Mouse (Mus musculus): ENCODE measurements at regions not wholly inside any gene's neighbourhood (a gene's known extent, or its start where the extent isn't known, plus 50 kb on each side); places are given as distances from the start of the nearest gene placed in this dataset.

GRCm38 (mm10) chr8:34495974-34496373, 384.4 kb upstream of the Gm10131 start:
- H3K4me2 ChIP-seq: no peak overlapping the region
- no peaks in the 10 kb centered on the region for H3K36me3 ChIP-seq
- H3K9me3 ChIP-seq (replicated peaks): no peaks in the 10 kb centered on the region
- WGBS (ENCODE audit: insufficient replicate concordance): 65% methylated on average over 4 of the region's 4 CpGs
- no peak for ATAC-seq
- no peak overlapping the region for H3K4me3 ChIP-seq
- no peak overlapping the region for H3K27ac ChIP-seq
- H3K4me1 ChIP-seq: no peaks in the 10 kb centered on the region
- H3K27me3 ChIP-seq (replicated peaks): no peaks in the 10 kb centered on the region
- H3K9ac ChIP-seq: no peak overlapping the region

GRCm38 (mm10) chr8:34488746-34489400, 377.3 kb upstream of the Gm10131 start:
- WGBS (ENCODE audit: insufficient replicate concordance): 42% methylated on average over 7 of the region's 7 CpGs
- Histone ChIP-seq H3K9me3 (replicated peaks) (no peaks in the 10 kb centered on the region), H3K9ac (no peak overlapping the region), H3K27me3 (replicated peaks) (no peaks in the 10 kb centered on the region), H3K36me3 (no peaks in the 10 kb centered on the region), H3K4me3 (no peak overlapping the region), H3K4me1 (no peaks in the 10 kb centered on the region), H3K4me2 (no peak overlapping the region), H3K27ac (no peak overlapping the region)
- no peak for ATAC-seq

DNA sequence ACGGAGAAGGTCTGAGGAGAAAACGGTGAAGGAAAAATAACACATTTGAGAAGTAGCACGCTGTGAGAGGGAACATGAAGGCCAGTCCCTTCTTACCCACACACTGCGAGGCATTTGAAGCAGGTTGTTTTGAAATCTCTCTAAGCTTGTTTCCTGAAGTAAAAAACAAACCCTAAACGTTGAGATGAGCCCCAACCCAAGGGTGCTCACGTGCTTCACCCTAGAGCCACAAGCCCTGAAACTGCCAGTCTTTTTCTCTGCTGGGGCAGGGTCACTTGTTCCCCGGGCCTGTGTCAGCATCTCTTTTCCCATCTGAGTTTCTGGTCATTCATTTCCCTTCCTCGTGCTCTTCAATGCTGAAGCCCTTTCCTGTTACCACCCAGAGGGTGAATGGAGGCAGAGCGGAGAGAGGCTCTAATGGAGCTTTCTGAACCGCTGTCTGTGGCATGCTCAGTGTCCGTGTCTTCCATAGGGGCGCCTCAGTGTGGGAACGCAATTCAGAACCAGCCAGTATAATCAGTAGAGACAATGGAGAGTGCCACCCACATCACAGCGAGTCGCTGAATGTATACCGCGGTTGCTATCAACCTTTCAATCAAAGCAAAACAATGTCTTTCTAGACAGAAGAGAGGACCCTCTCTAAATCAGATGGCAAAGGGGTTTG, 375.0 kb upstream of the Gm10131 start:
- Histone ChIP-seq H3K9ac (no peak overlapping the region), H3K4me2 (no peak overlapping the region), H3K27me3 (replicated peaks) (no peaks in the 10 kb centered on the region), H3K27ac (no peak overlapping the region), H3K36me3 (no peaks in the 10 kb centered on the region), H3K4me3 (no peak overlapping the region), H3K9me3 (replicated peaks) (no peaks in the 10 kb centered on the region), H3K4me1 (no peaks in the 10 kb centered on the region)
- 50% methylated on average over 17 of the region's 17 CpGs for WGBS (ENCODE audit: insufficient replicate concordance)
- no peak for ATAC-seq

GRCm38 (mm10) chr8:34485905-34486304, 374.4 kb upstream of the Gm10131 start:
- Histone ChIP-seq H3K9me3 (replicated peaks) (no peaks in the 10 kb centered on the region), H3K27ac (no peak overlapping the region), H3K27me3 (replicated peaks) (no peaks in the 10 kb centered on the region), H3K36me3 (no peaks in the 10 kb centered on the region), H3K4me1 (no peaks in the 10 kb centered on the region), H3K4me3 (no peak overlapping the region), H3K9ac (no peak overlapping the region), H3K4me2 (no peak overlapping the region)
- 65% methylated on average over 9 of the region's 9 CpGs for WGBS (ENCODE audit: insufficient replicate concordance)
- no peak for ATAC-seq

DNA sequence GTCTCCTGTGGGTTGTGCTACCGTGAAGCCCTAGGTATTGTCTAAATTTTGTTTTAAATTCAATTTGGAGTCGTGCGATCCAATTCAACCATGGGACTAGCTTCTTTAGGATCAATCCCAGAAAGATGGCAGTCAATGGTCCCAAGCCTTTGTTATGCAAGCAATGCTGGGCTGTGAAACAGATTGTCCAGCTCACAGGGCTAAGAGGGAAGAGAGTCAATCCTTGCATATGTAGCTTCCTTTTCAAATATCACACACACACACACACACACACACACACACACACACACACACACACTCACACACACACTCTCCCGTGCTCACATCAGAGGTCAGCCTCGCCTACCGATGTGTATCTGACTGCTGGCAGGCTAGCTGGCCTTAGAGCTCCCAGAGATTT, 373.8 kb upstream of the Gm10131 start:
- no peak overlapping the region for H3K4me2 ChIP-seq
- WGBS (ENCODE audit: insufficient replicate concordance): 56% methylated on average over 6 of the region's 6 CpGs
- H3K27me3 ChIP-seq (replicated peaks): no peaks in the 10 kb centered on the region
- no peaks in the 10 kb centered on the region for H3K9me3 ChIP-seq (replicated peaks)
- no peak overlapping the region for H3K9ac ChIP-seq
- no peaks in the 10 kb centered on the region for H3K36me3 ChIP-seq
- no peak for ATAC-seq
- H3K27ac ChIP-seq: no peak overlapping the region
- H3K4me1 ChIP-seq: no peaks in the 10 kb centered on the region
- no peak overlapping the region for H3K4me3 ChIP-seq

DNA sequence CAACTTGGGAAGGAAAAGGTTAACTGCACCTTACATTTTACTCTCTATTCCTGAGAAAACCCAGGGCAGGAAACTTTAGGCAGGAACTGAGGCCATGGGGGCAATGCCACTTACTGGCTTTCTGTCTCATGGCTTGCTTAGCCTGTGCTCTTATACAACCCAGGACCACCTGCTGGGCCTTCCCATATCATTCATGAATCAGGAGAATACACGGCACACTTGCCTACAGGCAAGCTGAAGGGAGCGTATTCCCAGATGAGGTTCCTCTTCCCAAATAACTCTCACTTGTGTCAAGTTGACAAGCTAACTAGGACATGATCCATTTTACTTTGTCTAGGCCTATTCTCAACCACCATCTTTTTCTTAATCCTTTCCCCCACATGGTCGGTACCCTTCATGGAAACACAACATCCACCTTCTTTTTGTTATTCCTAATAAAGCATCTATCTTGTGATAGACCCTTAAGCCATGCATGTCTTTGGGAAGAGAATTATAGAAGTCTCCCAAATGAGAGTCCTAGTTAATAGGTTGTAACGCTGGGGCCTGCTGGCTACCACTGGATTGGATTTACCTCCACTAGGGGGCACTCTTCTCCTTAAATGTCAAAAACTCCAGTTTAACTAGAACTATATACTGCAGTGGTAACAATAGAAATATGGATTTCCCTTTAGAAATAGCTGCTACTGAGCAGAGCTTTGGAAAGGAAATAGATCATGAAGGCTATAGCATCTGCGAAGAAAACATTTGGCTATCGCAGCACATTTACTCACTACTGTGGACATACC, 373.2 kb upstream of the Gm10131 start:
- Histone ChIP-seq H3K4me1 (no peaks in the 10 kb centered on the region), H3K9me3 (replicated peaks) (no peaks in the 10 kb centered on the region), H3K9ac (no peak overlapping the region), H3K27ac (no peak overlapping the region), H3K4me3 (no peak overlapping the region), H3K27me3 (replicated peaks) (no peaks in the 10 kb centered on the region), H3K36me3 (no peaks in the 10 kb centered on the region), H3K4me2 (no peak overlapping the region)
- ATAC-seq: no peak
- WGBS (ENCODE audit: insufficient replicate concordance): 50% methylated on average over 6 of the region's 6 CpGs

DNA sequence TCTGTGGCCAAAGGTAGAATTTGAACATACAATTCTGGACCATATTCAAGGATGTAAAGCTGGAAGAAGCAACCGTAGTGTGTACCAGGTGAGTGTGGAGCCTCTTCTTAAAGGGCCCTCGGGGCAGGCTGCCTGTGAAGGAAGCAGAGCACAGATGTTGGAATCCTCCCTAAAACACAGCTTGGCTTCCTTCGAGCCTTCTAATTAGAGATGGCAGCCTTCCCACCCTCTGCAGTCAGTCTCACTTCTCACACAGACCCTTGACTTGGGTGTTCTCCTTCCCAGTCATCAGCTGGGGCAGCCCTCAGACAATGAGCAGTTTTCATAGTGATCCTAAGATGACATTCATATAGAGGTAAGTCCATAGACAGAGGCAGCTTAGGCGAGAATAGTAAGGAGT, 371.7 kb upstream of the Gm10131 start:
- WGBS (ENCODE audit: insufficient replicate concordance): 55% methylated on average over 4 of the region's 4 CpGs
- Histone ChIP-seq H3K9ac (no peak overlapping the region), H3K4me1 (no peaks in the 10 kb centered on the region), H3K27ac (no peak overlapping the region), H3K36me3 (no peaks in the 10 kb centered on the region), H3K4me3 (no peak overlapping the region), H3K27me3 (replicated peaks) (no peaks in the 10 kb centered on the region), H3K4me2 (no peak overlapping the region), H3K9me3 (replicated peaks) (no peaks in the 10 kb centered on the region)
- no peak for ATAC-seq

GRCm38 (mm10) chr8:34482676-34483075, 371.1 kb upstream of the Gm10131 start:
- Histone ChIP-seq H3K4me3 (no peak overlapping the region), H3K9ac (no peak overlapping the region), H3K27ac (no peak overlapping the region), H3K36me3 (no peaks in the 10 kb centered on the region), H3K4me2 (no peak overlapping the region), H3K4me1 (no peaks in the 10 kb centered on the region), H3K9me3 (replicated peaks) (no peaks in the 10 kb centered on the region), H3K27me3 (replicated peaks) (no peaks in the 10 kb centered on the region)
- WGBS (ENCODE audit: insufficient replicate concordance): 79% methylated on average over 2 of the region's 2 CpGs
- no peak for ATAC-seq

- ATAC-seq: no peak
- Histone ChIP-seq H3K27ac (no peak overlapping the region), H3K9ac (no peak overlapping the region), H3K4me3 (no peak overlapping the region), H3K4me1 (no peaks in the 10 kb centered on the region), H3K9me3 (replicated peaks) (no peaks in the 10 kb centered on the region), H3K4me2 (no peak overlapping the region), H3K36me3 (no peaks in the 10 kb centered on the region), H3K27me3 (replicated peaks) (no peaks in the 10 kb centered on the region)
- WGBS (ENCODE audit: insufficient replicate concordance): 37% methylated on average over 4 of the region's 4 CpGs
These were observed 369.0 kb upstream of the Gm10131 start for GRCm38 (mm10) chr8:34480496-34480895.

GRCm38 (mm10) chr8:34478891-34479290, 367.4 kb upstream of the Gm10131 start:
- Histone ChIP-seq H3K9ac (no peak overlapping the region), H3K27me3 (replicated peaks) (no peaks in the 10 kb centered on the region), H3K4me2 (no peak overlapping the region), H3K27ac (no peak overlapping the region), H3K4me3 (no peak overlapping the region), H3K4me1 (no peaks in the 10 kb centered on the region), H3K36me3 (no peaks in the 10 kb centered on the region), H3K9me3 (replicated peaks) (no peaks in the 10 kb centered on the region)
- ATAC-seq: no peak
- whole genome bisulfite sequencing (ENCODE audit: insufficient replicate concordance): 61% methylated on average over 3 of the region's 3 CpGs

DNA sequence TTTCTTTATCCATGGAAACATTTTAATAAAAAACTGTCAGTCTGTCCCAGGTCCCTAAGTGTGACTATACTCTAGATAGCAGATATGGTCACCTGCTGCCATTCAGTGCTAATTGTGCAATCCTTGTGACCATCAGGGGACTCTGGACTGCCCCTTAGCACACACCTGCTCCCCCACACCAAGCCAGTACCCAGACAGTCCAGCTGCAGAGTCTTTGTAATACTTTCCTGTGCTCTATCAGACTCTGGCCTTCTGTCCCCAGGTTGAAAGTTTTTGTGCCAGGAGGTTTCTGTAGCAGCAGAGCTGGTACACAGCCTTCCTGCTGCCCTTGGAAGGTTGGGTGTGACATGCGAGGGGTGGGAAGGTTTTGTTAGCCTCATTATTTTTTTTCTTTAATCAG, 366.9 kb upstream of the Gm10131 start:
- Histone ChIP-seq H3K36me3 (no peaks in the 10 kb centered on the region), H3K4me1 (no peaks in the 10 kb centered on the region), H3K27me3 (replicated peaks) (no peaks in the 10 kb centered on the region), H3K4me3 (no peak overlapping the region), H3K27ac (no peak overlapping the region), H3K9ac (no peak overlapping the region), H3K9me3 (replicated peaks) (no peaks in the 10 kb centered on the region), H3K4me2 (no peak overlapping the region)
- WGBS (ENCODE audit: insufficient replicate concordance): 46% methylated on average over 1 of the region's 1 CpGs
- ATAC-seq: peak; percentile 62

DNA sequence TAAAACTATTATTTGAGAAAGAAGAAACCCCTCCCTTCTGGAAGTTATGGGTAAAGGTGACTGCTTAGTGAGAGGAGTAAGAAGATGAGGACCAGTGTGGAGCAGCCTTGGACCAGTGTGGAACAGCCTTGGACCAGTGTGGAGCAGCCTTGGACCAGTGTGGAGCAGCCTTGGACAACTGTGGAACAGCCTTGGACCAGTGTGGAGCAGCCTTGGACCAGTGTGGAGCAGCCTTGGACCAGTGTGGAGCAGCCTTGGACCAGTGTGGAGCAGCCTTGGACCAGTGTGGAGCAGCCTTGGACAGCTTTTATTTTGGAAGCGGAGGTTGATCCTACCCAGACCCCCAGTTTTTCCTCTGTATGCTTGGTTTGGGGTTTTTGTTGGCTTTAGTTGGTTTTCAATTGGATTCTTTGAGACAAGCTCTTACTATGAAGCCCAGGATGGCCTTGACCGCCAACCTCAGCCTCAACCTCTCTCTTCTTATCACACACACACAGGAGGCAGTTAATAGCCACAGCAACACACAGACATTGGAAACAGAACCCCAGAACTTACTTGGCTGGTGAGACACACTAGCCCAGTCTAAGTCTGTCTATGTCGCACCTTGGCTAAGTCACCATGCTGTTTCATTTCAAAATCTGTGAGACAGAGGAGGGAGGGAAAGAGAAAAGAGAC, 364.7 kb upstream of the Gm10131 start:
- H3K9ac ChIP-seq: no peak overlapping the region
- ATAC-seq: no peak
- no peak overlapping the region for H3K4me3 ChIP-seq
- 53% methylated on average over 3 of the region's 3 CpGs for WGBS (ENCODE audit: insufficient replicate concordance)
- peaks cover 4% of the 10 kb centered on the region; the same call in 1 of the 2 replicates for H3K4me1 ChIP-seq
- no peaks in the 10 kb centered on the region for H3K9me3 ChIP-seq (replicated peaks)
- no peak overlapping the region for H3K4me2 ChIP-seq
- H3K27me3 ChIP-seq (replicated peaks): no peaks in the 10 kb centered on the region
- no peaks in the 10 kb centered on the region for H3K36me3 ChIP-seq
- no peak overlapping the region for H3K27ac ChIP-seq

Measured in liver, embryonic 12.5 days (tissue).